In genomic region chr4:130793180-130793501, GRCm38 (mm10) we compare ENCODE assay signal across 8 mouse cellular contexts. TPM values are rescaled to one million over a fixed set of nuclear protein-coding genes. Genes with fewer than 3 reads are reported as not detected.
A peak's percentile ranks its signal among the peaks of the same experiment; 100 is the strongest.
DNase-seq lines count a peak whose midpoint lies in the region; ATAC-seq and TF ChIP-seq lines count a peak whose summit lies in the region.

No protein-coding gene starts in this region.

- H3K9ac ChIP-seq in heart, embryonic 11.5 days (ENCODE audit: low read depth, low read length): peak overlapping the region; percentile 96
- no peak overlapping the region; the same call in 1 of the 2 replicates for H3K9ac ChIP-seq in ES-E14 (ENCODE audit: insufficient read depth, low read depth, low read length, poor library complexity, severe bottlenecking)

- H3K4me1 ChIP-seq in heart, embryonic 11.5 days (ENCODE audit: control insufficient read depth, insufficient read depth, low read length): peaks cover 24% of the 10 kb centered on the region
- peaks cover 4 to 7% of the 10 kb centered on the region in 2 experiments; a peak in 3 of 4 replicates for H3K4me1 ChIP-seq in ES-E14 (ENCODE audit: control insufficient read depth in 2 of 2, insufficient read depth in 2 of 2, low read length in 2 of 2, poor library complexity in 1 of 2)
- H3K4me1 ChIP-seq in hindbrain, embryonic 10.5 days (replicated peaks): peaks cover 56% of the 10 kb centered on the region

- DNase-seq in heart, postnatal 4 days: no peak
- no peak for DNase-seq in ES-E14 (ENCODE audit: low read depth, low spot score)
- no peak for DNase-seq in hindbrain, embryonic 10.5 days (ENCODE audit: low spot score)
- no peak for DNase-seq in c-Kit-positive CD71-positive TER-119-positive erythroid progenitor cells, embryonic 14.5 days (ENCODE audit: low spot score)
- no peak for DNase-seq in urinary bladder, postnatal 14 days (ENCODE audit: low spot score)

- ATAC-seq in heart, embryonic 11.5 days (replicated peaks; ENCODE audit: insufficient number of reproducible peaks, low FRiP score, low TSS enrichment): 0 out of 2 replicates have a peak, but pooled peaks have one; percentile 16
- 0 out of 2 replicates have a peak, but pooled peaks have one; percentile 11 for ATAC-seq in megakaryocyte-erythroid progenitor cell, adult 5-6 weeks (replicated peaks; ENCODE audit: low FRiP score, low TSS enrichment, poor library complexity, severe bottlenecking)
- ATAC-seq in inflammation-experienced regulatory T-cells, adult 6 months: no peak

- H3K27me3 ChIP-seq in heart, embryonic 11.5 days (ENCODE audit: control insufficient read depth, insufficient read depth, low read length): peaks cover 8% of the 10 kb centered on the region; the same call in 1 of the 2 replicates
- H3K27me3 ChIP-seq in hindbrain, embryonic 10.5 days (ENCODE audit: insufficient read depth, poor library complexity, severe bottlenecking): peaks cover 39% of the 10 kb centered on the region

- no peaks in the 10 kb centered on the region for H3K9me3 ChIP-seq in heart, embryonic 11.5 days (replicated peaks; ENCODE audit: control insufficient read depth, low read length)
- no peaks in the 10 kb centered on the region for H3K9me3 ChIP-seq in ES-E14 (ENCODE audit: control insufficient read depth, insufficient read depth, low read depth, low read length)
- H3K9me3 ChIP-seq in hindbrain, embryonic 10.5 days: no peaks in the 10 kb centered on the region

- peak overlapping the region; percentile 96 for H3K4me2 ChIP-seq in heart, embryonic 11.5 days

- H3K36me3 ChIP-seq in heart, embryonic 11.5 days (ENCODE audit: control insufficient read depth, insufficient read depth, low read length): no peaks in the 10 kb centered on the region
- H3K36me3 ChIP-seq in ES-E14 (ENCODE audit: control insufficient read depth, insufficient read depth, low read length, poor library complexity, severe bottlenecking): no peaks in the 10 kb centered on the region
- H3K36me3 ChIP-seq in hindbrain, embryonic 10.5 days: no peaks in the 10 kb centered on the region

- peak overlapping the region; percentile 84 for H3K4me3 ChIP-seq in heart, embryonic 11.5 days (ENCODE audit: low read depth, low read length)
- H3K4me3 ChIP-seq in ES-E14 (ENCODE audit: insufficient read depth in 1 of 2, low read depth in 1 of 2, low read length in 2 of 2, poor library complexity in 1 of 2, severe bottlenecking in 1 of 2): peak overlapping the region; percentile 68 to 75; a peak in 2 of 4 replicates
- H3K4me3 ChIP-seq in hindbrain, embryonic 10.5 days: peak overlapping the region; percentile 91

- 45% methylated on average over 7 of the region's 7 CpGs for WGBS in heart, embryonic 11.5 days (ENCODE audit: insufficient replicate concordance)
- 49% methylated on average over 7 of the region's 7 CpGs for WGBS in hindbrain, embryonic 10.5 days

- H3K27ac ChIP-seq in heart, embryonic 11.5 days (ENCODE audit: low read depth, low read length): no peak overlapping the region
- no peak overlapping the region for H3K27ac ChIP-seq in ES-E14 (ENCODE audit: insufficient read depth, low read depth, low read length, poor library complexity, severe bottlenecking)
- peak overlapping the region; percentile 98 for H3K27ac ChIP-seq in hindbrain, embryonic 10.5 days

- in situ Hi-C loops in ES-E14 (cut with MboI; ENCODE audit: low sequenced_read_pairs in 2 of 2, unreplicated experiment in 2 of 2): no loop called here

TF ChIP-seq in ES-E14, 5 proteins besides CTCF, POLR2A, EP300 and RAD21:
- TF ChIP-seq HCFC1 (IDR thresholded peaks at IDR 0.05; ENCODE audit: borderline replicate concordance, insufficient read depth, low read length) (no peak), MAFK (IDR thresholded peaks at IDR 0.05; ENCODE audit: insufficient read depth, low read depth, low read length) (no peak), ZNF384 (IDR thresholded peaks at IDR 0.05; ENCODE audit: low read depth, low read length) (no peak), CHD2 (IDR thresholded peaks at IDR 0.05; ENCODE audit: low read depth, low read length) (no peak), ZC3H11A (IDR thresholded peaks at IDR 0.05; ENCODE audit: borderline replicate concordance, low read depth, low read length) (no peak)

RNA-seq across cellular contexts. Expression of gene Sdc3, which starts 0.8 kb away (rescaled TPM):
- polyA plus RNA-seq in heart, embryonic 11.5 days (2014; fragmentation: Nextera tagmentation; extraction: Ambion mirVana): 11.6 and 16.9 TPM in 2 replicates
- 10 to 100 TPM; 54.7 to 60.1 TPM for total RNA-seq in heart, postnatal 4 days (2021)
- total RNA-seq in ES-E14 (2012; rRNA removed): 6.6 and 8.7 TPM in 2 replicates
- polyA plus RNA-seq in hindbrain, embryonic 10.5 days (2016; fragmentation: Nextera tagmentation; extraction: Ambion mirVana): 30.0 and 38.4 TPM in 2 replicates
- total RNA-seq in megakaryocyte-erythroid progenitor cell, adult 5-6 weeks (2014; fragmentation: Nextera tagmentation): not detected in 2 replicates
- total RNA-seq in megakaryocyte-erythroid progenitor cell, adult 5-6 weeks (2017): 0.42 and 2.2 TPM in 2 replicates
- polyA plus RNA-seq in inflammation-experienced regulatory T-cells, adult 6 months (2017; shearing (Covaris generic)): under 1 TPM; 0.36 to 0.78 (median 0.75) TPM
